Mouse (Mus musculus) kidney, embryonic 14.5 days (tissue): ENCODE data around the gene Sac3d1. TPM values are rescaled to one million over a fixed set of nuclear protein-coding genes. Genes with fewer than 3 reads are reported as not detected.

ENCODE experiments used
- ATAC-seq: fragments of 200-750 bp; cut with Nextera tagmentation; 2 replicates; pipeline ENCODE4 v1.8.0; 2017; ENCODE audit warnings: moderate number of reproducible peaks, mild to moderate bottlenecking, moderate TSS enrichment, moderate library complexity; ENCODE audit not compliant: low FRiP score, low TSS enrichment
- H3K27ac ChIP-seq: fragments of 300-500 bp; sonication (generic); 2 replicates; pipeline ENCODE4 v1.5.1; 2014; ENCODE audit warnings: low read depth, mild to moderate bottlenecking, low read length, moderate library complexity, mixed read lengths
- H3K27me3 ChIP-seq: fragments of 300-500 bp; sonication (generic); 2 replicates; pipeline ENCODE4 v1.6.1; 2014; ENCODE audit warnings: mild to moderate bottlenecking, low read length; ENCODE audit not compliant: control insufficient read depth, insufficient read depth
- H3K36me3 ChIP-seq: fragments of 300-500 bp; sonication (generic); 2 replicates; pipeline ENCODE4 v1.6.1; 2014; ENCODE audit warnings: low read length, mixed read lengths; ENCODE audit not compliant: control insufficient read depth, insufficient read depth
- H3K4me1 ChIP-seq: fragments of 300-500 bp; sonication (generic); 2 replicates; pipeline ENCODE4 v1.6.1; 2014; ENCODE audit warnings: low read length, mixed read lengths; ENCODE audit not compliant: control insufficient read depth, insufficient read depth
- H3K4me2 ChIP-seq: fragments of 300-500 bp; sonication (generic); replicated peaks from 2 replicates; pipeline ENCODE4 v1.6.1; 2014; ENCODE audit warnings: low read depth, mild to moderate bottlenecking, low read length
- H3K4me3 ChIP-seq: fragments of 300-500 bp; sonication (generic); 2 replicates; pipeline ENCODE4 v1.5.1; 2014; ENCODE audit warnings: mild to moderate bottlenecking, low read length
- H3K9ac ChIP-seq: fragments of 300-500 bp; sonication (generic); 2 replicates; pipeline ENCODE4 v1.6.1; 2014; ENCODE audit warnings: low read depth, mild to moderate bottlenecking, low read length, moderate library complexity
- H3K9me3 ChIP-seq: fragments of 300-500 bp; sonication (generic); 2 replicates; pipeline ENCODE4 v1.6.1; 2016; ENCODE audit warnings: low read length; ENCODE audit not compliant: control insufficient read depth
- WGBS: fragments of 180-500 bp; shearing (Covaris S2); extraction: QIAGEN DNeasy Blood & Tissue Kit; methylation state at CpG from one replicate; pipeline ENCODE4 v1.1.7; 2014; 5-methylcytosine and 5-hydroxymethylcytosine counted together
- polyA plus RNA-seq: library from polyadenylated mRNA; unstranded; fragments of >200 nt; fragmentation: Nextera tagmentation; extraction: Ambion mirVana; gene quantifications from 2 replicates; pipeline ENCODE4 v1.2.1, GENCODE M21; 2014

The Sac3d1 gene
- polyA plus RNA-seq, result 56.1 and 64.4 TPM in 2 replicates

GRCm38 (mm10) chr19:6117986-6118676 is at the start of gene Sac3d1:
Gene Sac3d1 (minus strand): TSS chr19:6118650.
- Histone ChIP-seq H3K9me3 (no peaks in the 10 kb centered on the region), H3K27ac (peak within 1 kb of the TSS; percentile 97), H3K4me1 (peaks cover 16% of the 10 kb centered on the region; the same call in 1 of the 2 replicates), H3K36me3 (peaks cover 25% of the 10 kb centered on the region), H3K4me3 (peak within 1 kb of the TSS; percentile 55), H3K4me2 (peak within 1 kb of the TSS; percentile 86), H3K27me3 (no peaks in the 10 kb centered on the region), H3K9ac (peak within 1 kb of the TSS; percentile 80)
- ATAC-seq, result peak; percentile 86
- WGBS, result under 1% methylated on average over 77 of the region's 77 CpGs

- Histone ChIP-seq H3K27me3 (no peaks in the 10 kb centered on the region), H3K9me3 (no peaks in the 10 kb centered on the region), H3K4me2 (no peak overlapping the region), H3K36me3 (no peaks in the 10 kb centered on the region), H3K4me1 (no peaks in the 10 kb centered on the region), H3K9ac (no peak overlapping the region), H3K4me3 (no peak overlapping the region), H3K27ac (no peak overlapping the region)
- WGBS, result 86% methylated on average over 4 of the region's 4 CpGs
- ATAC-seq, result no peak
Observed at GRCm38 (mm10) chr19:6166750-6167149, 48.3 kb upstream of the Sac3d1 start.

- Histone ChIP-seq H3K36me3 (no peaks in the 10 kb centered on the region), H3K4me1 (no peaks in the 10 kb centered on the region), H3K27ac (no peak overlapping the region), H3K4me2 (no peak overlapping the region), H3K9me3 (no peaks in the 10 kb centered on the region), H3K4me3 (no peak overlapping the region), H3K27me3 (no peaks in the 10 kb centered on the region), H3K9ac (no peak overlapping the region)
- ATAC-seq, result no peak
- 62% methylated on average over 10 of the region's 10 CpGs for WGBS
Observed at GRCm38 (mm10) chr19:6163872-6164547, 45.6 kb upstream of the Sac3d1 start.

GRCm38 (mm10) chr19:6157220-6157619 is 38.8 kb upstream of the Sac3d1 start:
- Histone ChIP-seq H3K36me3 (no peaks in the 10 kb centered on the region), H3K9me3 (no peaks in the 10 kb centered on the region), H3K4me2 (no peak overlapping the region), H3K9ac (no peak overlapping the region), H3K27me3 (no peaks in the 10 kb centered on the region), H3K4me3 (no peak overlapping the region), H3K27ac (no peak overlapping the region), H3K4me1 (no peaks in the 10 kb centered on the region)
- WGBS, result 65% methylated on average over 6 of the region's 6 CpGs
- no peak for ATAC-seq

- Histone ChIP-seq H3K36me3 (no peaks in the 10 kb centered on the region), H3K9me3 (no peaks in the 10 kb centered on the region), H3K27me3 (no peaks in the 10 kb centered on the region), H3K4me3 (no peak overlapping the region), H3K27ac (no peak overlapping the region), H3K4me1 (no peaks in the 10 kb centered on the region), H3K9ac (no peak overlapping the region), H3K4me2 (no peak overlapping the region)
- 61% methylated on average over 8 of the region's 8 CpGs for WGBS
- no peak for ATAC-seq
Observed at GRCm38 (mm10) chr19:6156372-6156771, 37.9 kb upstream of the Sac3d1 start.

GRCm38 (mm10) chr19:6155174-6155573 is 36.7 kb upstream of the Sac3d1 start:
- 60% methylated on average over 9 of the region's 9 CpGs for WGBS
- no peaks in the 10 kb centered on the region for H3K4me1 ChIP-seq
- no peak for ATAC-seq
- H3K9ac ChIP-seq, result no peak overlapping the region
- H3K4me2 ChIP-seq, result no peak overlapping the region
- no peaks in the 10 kb centered on the region for H3K36me3 ChIP-seq
- H3K9me3 ChIP-seq, result no peaks in the 10 kb centered on the region
- no peak overlapping the region for H3K4me3 ChIP-seq
- H3K27ac ChIP-seq, result no peak overlapping the region
- no peaks in the 10 kb centered on the region for H3K27me3 ChIP-seq

GRCm38 (mm10) chr19:6144842-6145241 is 26.4 kb upstream of the Sac3d1 start:
- Histone ChIP-seq H3K4me2 (no peak overlapping the region), H3K27me3 (no peaks in the 10 kb centered on the region), H3K4me1 (0 out of 2 replicates have a peak, but pooled peaks cover 5% of the 10 kb centered on the region), H3K36me3 (no peaks in the 10 kb centered on the region), H3K9me3 (no peaks in the 10 kb centered on the region), H3K27ac (no peak overlapping the region), H3K9ac (no peak overlapping the region), H3K4me3 (no peak overlapping the region)
- no peak for ATAC-seq
- 71% methylated on average over 5 of the region's 5 CpGs for WGBS

- peak within 1 kb of the TSS; percentile 75 for H3K9ac ChIP-seq
- H3K9me3 ChIP-seq, result no peaks in the 10 kb centered on the region
- peaks cover 4% of the 10 kb centered on the region; the same call in 1 of the 2 replicates for H3K36me3 ChIP-seq
- H3K4me3 ChIP-seq, result peak within 1 kb of the TSS; percentile 63
- H3K27me3 ChIP-seq, result no peaks in the 10 kb centered on the region
- peak within 1 kb of the TSS; percentile 84 for H3K4me2 ChIP-seq
- WGBS, result 0% methylated on average over 15 of the region's 15 CpGs
- peak; percentile 80 for ATAC-seq
- H3K4me1 ChIP-seq, result 0 out of 2 replicates have a peak, but pooled peaks cover 5% of the 10 kb centered on the region
- peak within 1 kb of the TSS; percentile 93 for H3K27ac ChIP-seq
Observed at GRCm38 (mm10) chr19:6141394-6141749, 22.9 kb upstream of the Sac3d1 start, which contains the start of gene Arl2. Gene Arl2 (minus strand): TSS chr19:6141548.
